In genomic region chr9:57687751-57688150, GRCm38 (mm10) we compare ENCODE assay signal across 18 mouse cellular contexts. TPM values are rescaled to one million over a fixed set of nuclear protein-coding genes. Genes with fewer than 3 reads are reported as not detected.
"Had no signal": no experiment of that assay in that cellular context is flagged by ENCODE, and none has a peak within 500 bp of the region (broad histone marks: within the 10 kb centered on the region; RNA-seq: fewer than 3 reads in every experiment).

Gene Cyp1a1 (plus strand): TSS chr9:57687928.

- H3K4me2 ChIP-seq: intestine, embryonic 15.5 days; kidney, embryonic 15.5 days; limb, embryonic 12.5 days; limb, embryonic 15.5 days; lung, embryonic 14.5 days; midbrain, embryonic 13.5 days; neural tube, embryonic 13.5 days; stomach, embryonic 15.5 days had no signal

- H3K4me1 ChIP-seq: intestine, embryonic 15.5 days; kidney, embryonic 15.5 days; limb, embryonic 12.5 days; limb, embryonic 15.5 days; midbrain, embryonic 13.5 days; neural tube, embryonic 13.5 days; stomach, embryonic 15.5 days had no signal

- ATAC-seq: intestine, embryonic 15.5 days; midbrain, embryonic 13.5 days; midbrain, embryonic 16.5 days had no signal

- H3K9ac ChIP-seq: intestine, embryonic 15.5 days; kidney, embryonic 15.5 days; limb, embryonic 12.5 days; limb, embryonic 15.5 days; lung, embryonic 14.5 days; midbrain, embryonic 13.5 days; neural tube, embryonic 13.5 days; stomach, embryonic 15.5 days had no signal

- H3K27me3 ChIP-seq: intestine, embryonic 15.5 days; kidney, embryonic 15.5 days; midbrain, embryonic 13.5 days; stomach, embryonic 15.5 days had no signal

- H3K9me3 ChIP-seq: intestine, embryonic 15.5 days; kidney, embryonic 15.5 days; limb, embryonic 12.5 days; limb, embryonic 15.5 days; midbrain, embryonic 10.5 days; midbrain, embryonic 13.5 days; neural tube, embryonic 13.5 days; stomach, embryonic 15.5 days had no signal

- H3K27ac ChIP-seq: intestine, embryonic 15.5 days; kidney, embryonic 15.5 days; limb, embryonic 12.5 days; limb, embryonic 15.5 days; midbrain, embryonic 10.5 days; midbrain, embryonic 13.5 days; neural tube, embryonic 13.5 days; stomach, embryonic 15.5 days had no signal

- H3K4me3 ChIP-seq: intestine, embryonic 15.5 days; kidney, embryonic 15.5 days; limb, embryonic 12.5 days; limb, embryonic 15.5 days; midbrain, embryonic 10.5 days; midbrain, embryonic 13.5 days; myocyte; neural tube, embryonic 13.5 days; stomach, embryonic 15.5 days had no signal

- H3K36me3 ChIP-seq: intestine, embryonic 15.5 days; kidney, embryonic 15.5 days; limb, embryonic 12.5 days; limb, embryonic 15.5 days; midbrain, embryonic 10.5 days; midbrain, embryonic 13.5 days; neural tube, embryonic 13.5 days; stomach, embryonic 15.5 days had no signal

- DNase-seq: kidney, adult 11 months; left cerebral cortex, postnatal 4 days; retina, postnatal 1 day; right cerebral cortex, postnatal 25 days had no signal

RNA-seq across cellular contexts. Expression of gene Cyp1a1, which starts in this region (rescaled TPM):
- total RNA-seq: megakaryocyte progenitor cell, adult 5-6 weeks; monocyte, adult 5-6 weeks; neutrophil, adult 5-6 weeks had no signal
- polyA plus RNA-seq: intestine, embryonic 15.5 days; limb, embryonic 12.5 days; lung, embryonic 14.5 days; midbrain, embryonic 13.5 days; myocyte; stomach, embryonic 15.5 days had no signal
